Mouse (Mus musculus) MEL (cell line): ENCODE results near the gene Nr2c1. TPM values are rescaled to one million over a fixed set of nuclear protein-coding genes. Genes with fewer than 3 reads are reported as not detected.
A peak's percentile ranks its signal among the peaks of the same experiment; 100 is the strongest.

Experiments
- DNase-seq: peaks from one replicate; pipeline ENCODE4 v3.0.0; 2011; ENCODE audit warnings: low read depth, low spot score
- H3K27ac ChIP-seq: 2 replicates; pipeline ENCODE4 v1.5.1; 2012; ENCODE audit warnings: low read depth, mild to moderate bottlenecking, control low read depth, low read length, moderate library complexity; ENCODE audit not compliant: control insufficient read depth
- H3K27me3 ChIP-seq, 2 experiments: fragments of 150-350 bp in 1 of 2; sonication (generic) in 1 of 2; 2 replicates each; pipeline ENCODE4 v1.6.1; 2012; ENCODE audit warnings: low read length in 2 of 2, mild to moderate bottlenecking in 2 of 2, improper control_type of control experiment in 1 of 2, moderate library complexity in 1 of 2; ENCODE audit not compliant: insufficient read depth in 2 of 2, control insufficient read depth in 1 of 2
- H3K36me3 ChIP-seq, 2 experiments: 2 replicates each; pipeline ENCODE4 v1.6.1; 2012 to 2014; ENCODE audit warnings: low read length in 2 of 2, improper control_type of control experiment in 1 of 2, inconsistent platforms in 1 of 2, mild to moderate bottlenecking in 1 of 2; ENCODE audit not compliant: insufficient read depth in 2 of 2, control insufficient read depth in 1 of 2
- H3K4me1 ChIP-seq, 2 experiments: fragments of 150-350 bp in 1 of 2; sonication (generic) in 1 of 2; 2 replicates each; pipeline ENCODE4 v1.6.1; 2012; ENCODE audit warnings: low read length in 2 of 2, improper control_type of control experiment in 1 of 2, mild to moderate bottlenecking in 1 of 2; ENCODE audit not compliant: insufficient read depth in 2 of 2, control insufficient read depth in 1 of 2
- H3K4me3 ChIP-seq, 2 experiments: fragments of 150-350 bp in 1 of 2; sonication (generic) in 1 of 2; 2 replicates each; pipeline ENCODE4 v1.5.1; 2012; ENCODE audit warnings: low read depth in 2 of 2, low read length in 2 of 2, mild to moderate bottlenecking in 2 of 2, moderate library complexity in 2 of 2, control low read depth in 1 of 2, improper control_type of control experiment in 1 of 2; ENCODE audit not compliant: control insufficient read depth in 1 of 2, insufficient read depth in 1 of 2
- H3K79me2 ChIP-seq: 2 replicates; pipeline ENCODE4 v1.6.1; 2012; ENCODE audit warnings: mild to moderate bottlenecking, low read length, moderate library complexity; ENCODE audit not compliant: control insufficient read depth, poor library complexity, insufficient read depth
- H3K9ac ChIP-seq: 2 replicates; pipeline ENCODE4 v1.6.1; 2012; ENCODE audit warnings: low read depth, mild to moderate bottlenecking, control low read depth, low read length, moderate library complexity; ENCODE audit not compliant: control insufficient read depth, poor library complexity, severe bottlenecking
- H3K9me3 ChIP-seq: fragments of 150-350 bp; sonication (generic); replicated peaks from 2 replicates; pipeline ENCODE4 v1.6.1; 2012; ENCODE audit warnings: mild to moderate bottlenecking, low read length, improper control_type of control experiment, moderate library complexity; ENCODE audit not compliant: insufficient read depth
- BHLHE40 ChIP-seq: IDR thresholded peaks from 2 replicates; pipeline ENCODE4 v1.6.1; 2012; ENCODE audit warnings: low read depth, mild to moderate bottlenecking, inconsistent platforms, low read length, improper control_type of control experiment, borderline replicate concordance
- CHD1 ChIP-seq: IDR thresholded peaks from 2 replicates; pipeline ENCODE4 v1.6.1; 2012; ENCODE audit warnings: low read depth, mild to moderate bottlenecking, inconsistent platforms, low read length, improper control_type of control experiment
- CHD2 ChIP-seq: IDR thresholded peaks from 2 replicates; pipeline ENCODE4 v1.6.1; 2011; ENCODE audit warnings: low read length, improper control_type of control experiment
- CTCF ChIP-seq, 3 experiments: IDR thresholded peaks in 2 of 3; conservative IDR thresholded peaks in 1 of 3; 2 replicates each; pipeline ENCODE4 v1.5.1; 2011 to 2012; ENCODE audit warnings: low read length in 3 of 3, low read depth in 2 of 3, mild to moderate bottlenecking in 2 of 3, improper control_type of control experiment in 1 of 3, inconsistent platforms in 1 of 3, mixed read lengths in 1 of 3, moderate library complexity in 1 of 3; ENCODE audit not compliant: control insufficient read depth in 1 of 3, insufficient read depth in 1 of 3, poor library complexity in 1 of 3, severe bottlenecking in 1 of 3
- E2F4 ChIP-seq: IDR thresholded peaks from 2 replicates; pipeline ENCODE4 v1.6.1; 2011; ENCODE audit warnings: low read depth, low read length, improper control_type of control experiment, borderline replicate concordance
- ELF1 ChIP-seq: IDR thresholded peaks from 2 replicates; pipeline ENCODE4 v1.6.1; 2014; ENCODE audit warnings: low read depth, mild to moderate bottlenecking, inconsistent platforms, low read length, improper control_type of control experiment, moderate library complexity
- EP300 ChIP-seq, 2 experiments: IDR thresholded peaks; 2 replicates each; pipeline ENCODE4 v1.6.1; 2011; ENCODE audit warnings: improper control_type of control experiment in 2 of 2, low read length in 2 of 2, low read depth in 1 of 2, mild to moderate bottlenecking in 1 of 2
- ETS1 ChIP-seq: IDR thresholded peaks from 2 replicates; pipeline ENCODE4 v1.6.1; 2012; ENCODE audit warnings: low read depth, mild to moderate bottlenecking, inconsistent platforms, low read length, improper control_type of control experiment, moderate library complexity
- GABPA ChIP-seq: IDR thresholded peaks from 2 replicates; pipeline ENCODE4 v1.6.1; 2012; ENCODE audit warnings: low read depth, mild to moderate bottlenecking, inconsistent platforms, low read length, improper control_type of control experiment, moderate library complexity
- GATA1 ChIP-seq: IDR thresholded peaks from 2 replicates; pipeline ENCODE4 v1.6.1; 2011; ENCODE audit warnings: low read depth, low read length, improper control_type of control experiment
- HCFC1 ChIP-seq: IDR thresholded peaks from 2 replicates; pipeline ENCODE4 v1.6.1; 2012; ENCODE audit warnings: low read depth, mild to moderate bottlenecking, inconsistent platforms, low read length, improper control_type of control experiment, moderate library complexity
- JUND ChIP-seq: IDR thresholded peaks from 2 replicates; pipeline ENCODE4 v1.6.1; 2011; ENCODE audit warnings: low read depth, mild to moderate bottlenecking, improper control_type of control experiment, low read length
- MAFK ChIP-seq: IDR thresholded peaks from 2 replicates; pipeline ENCODE4 v1.6.1; 2011; ENCODE audit warnings: low read depth, mild to moderate bottlenecking, low read length, improper control_type of control experiment, borderline replicate concordance
- MAX ChIP-seq: IDR thresholded peaks from 2 replicates; pipeline ENCODE4 v1.6.1; 2011; ENCODE audit warnings: low read length, improper control_type of control experiment
- MAZ ChIP-seq: IDR thresholded peaks from 2 replicates; pipeline ENCODE4 v1.6.1; 2012; ENCODE audit warnings: low read depth, mild to moderate bottlenecking, inconsistent platforms, low read length, improper control_type of control experiment
- MXI1 ChIP-seq: IDR thresholded peaks from 2 replicates; pipeline ENCODE4 v1.6.1; 2011; ENCODE audit warnings: mild to moderate bottlenecking, low read depth, low read length, improper control_type of control experiment
- MYC ChIP-seq: IDR thresholded peaks from 2 replicates; pipeline ENCODE4 v1.6.1; 2011; ENCODE audit warnings: low read depth, mild to moderate bottlenecking, low read length, improper control_type of control experiment, moderate library complexity
- POLR2A ChIP-seq, 2 experiments: IDR thresholded peaks; 2 replicates each; pipeline ENCODE4 v1.6.1; 2011 to 2012; ENCODE audit warnings: low read length in 2 of 2, mild to moderate bottlenecking in 2 of 2, control low read depth in 1 of 2, improper control_type of control experiment in 1 of 2, low read depth in 1 of 2, moderate library complexity in 1 of 2; ENCODE audit not compliant: control insufficient read depth in 1 of 2, insufficient read depth in 1 of 2, poor library complexity in 1 of 2
- POLR2AphosphoS2 ChIP-seq: IDR thresholded peaks from 2 replicates; pipeline ENCODE4 v1.6.1; 2011; ENCODE audit warnings: low read length, improper control_type of control experiment
- RCOR1 ChIP-seq: IDR thresholded peaks from 2 replicates; pipeline ENCODE4 v1.6.1; 2012; ENCODE audit warnings: low read depth, mild to moderate bottlenecking, inconsistent platforms, low read length, improper control_type of control experiment
- SIN3A ChIP-seq: IDR thresholded peaks from 2 replicates; pipeline ENCODE4 v1.6.1; 2012; ENCODE audit warnings: low read length, improper control_type of control experiment, inconsistent platforms
- TAL1 ChIP-seq: IDR thresholded peaks from 2 replicates; pipeline ENCODE4 v1.6.1; 2012; ENCODE audit warnings: mild to moderate bottlenecking, inconsistent platforms, low read length, moderate library complexity, mixed read lengths
- TBP ChIP-seq: IDR thresholded peaks from 2 replicates; pipeline ENCODE4 v1.8.0; 2011; ENCODE audit warnings: low read depth, low read length, improper control_type of control experiment
- TCF12 ChIP-seq: IDR thresholded peaks from 2 replicates; pipeline ENCODE4 v1.6.1; 2014; ENCODE audit warnings: low read depth, mild to moderate bottlenecking, inconsistent platforms, low read length, improper control_type of control experiment, moderate library complexity
- USF1 ChIP-seq: IDR thresholded peaks from 2 replicates; pipeline ENCODE4 v1.6.1; 2014; ENCODE audit warnings: low read depth, mild to moderate bottlenecking, inconsistent platforms, low read length, improper control_type of control experiment, moderate library complexity
- USF2 ChIP-seq, 2 experiments: IDR thresholded peaks; 2 replicates each; pipeline ENCODE4 v1.6.1; 2011 to 2012; ENCODE audit warnings: improper control_type of control experiment in 2 of 2, low read length in 2 of 2, borderline replicate concordance in 1 of 2, inconsistent platforms in 1 of 2, low read depth in 1 of 2, mild to moderate bottlenecking in 1 of 2; ENCODE audit not compliant: insufficient read depth in 1 of 2
- ZMIZ1 ChIP-seq: IDR thresholded peaks from 2 replicates; pipeline ENCODE4 v1.6.1; 2012; ENCODE audit warnings: low read depth, mild to moderate bottlenecking, inconsistent platforms, low read length, improper control_type of control experiment, moderate library complexity
- ZNF384 ChIP-seq: IDR thresholded peaks from 2 replicates; pipeline ENCODE4 v1.6.1; 2012; ENCODE audit warnings: low read depth, mild to moderate bottlenecking, inconsistent platforms, low read length, improper control_type of control experiment
- polyA plus RNA-seq, 2 experiments: library from polyadenylated mRNA; stranded (reverse) in 1 of 2; unstranded in 1 of 2; fragments of >175 nt in 1 of 2; fragments of >200 nt in 1 of 2; gene quantifications; 2 replicates each; pipeline versions ENCODE4 v1.2.1 to v1.2.4; 2012; ENCODE audit warnings: low replicate concordance in 2 of 2, low read depth in 1 of 2; ENCODE audit not compliant: insufficient read length in 2 of 2, insufficient read depth in 1 of 2, missing spikeins in 1 of 2
- total RNA-seq: library from RNA; depleted of rRNA; stranded (reverse); fragments of 300-350 nt; gene quantifications from 2 replicates; pipeline ENCODE4 v1.2.3, GENCODE M21; 2012

The Nr2c1 gene
- total and polyA plus RNA-seq, 3 experiments = 3.3 to 5.7 TPM; not detected in 1

GRCm38 (mm10) chr10:94120676-94121075 lies 27.1 kb upstream of the Nr2c1 start:
- Histone ChIP-seq H3K36me3 (peaks cover 0 to 16% of the 10 kb centered on the region in 2 experiments; a peak in 2 of 4 replicates), H3K79me2 (no peaks in the 10 kb centered on the region), H3K4me3 (no peak overlapping the region), H3K4me1 (peaks cover 2 to 17% of the 10 kb centered on the region in 2 experiments; a peak in 3 of 4 replicates), H3K9ac (no peak overlapping the region), H3K9me3 (no peaks in the 10 kb centered on the region), H3K27me3 (no peaks in the 10 kb centered on the region), H3K27ac (no peak overlapping the region)
- TF ChIP-seq GATA1 (no peak), CHD1 (no peak), MYC (no peak), CHD2 (no peak), BHLHE40 (no peak), USF2 (IDR thresholded peaks at IDR 0.05; ENCODE audit: borderline replicate concordance in 1 of 2, insufficient read depth in 1 of 2, low read depth in 1 of 2, low read length in 2 of 2) (no peak), MAZ (no peak), POLR2AphosphoS2 (no peak), POLR2A (IDR thresholded peaks at IDR 0.05; ENCODE audit: control insufficient read depth in 1 of 2, insufficient read depth in 1 of 2, low read depth in 1 of 2, low read length in 2 of 2, poor library complexity in 1 of 2) (no peak), GABPA (no peak), MAX (no peak), ELF1 (no peak), TBP (no peak), MXI1 (no peak), HCFC1 (no peak), RCOR1 (no peak), ZNF384 (no peak), E2F4 (no peak), JUND (no peak), MAFK (no peak)
- no peak for DNase-seq

- H3K36me3 ChIP-seq = peaks cover 0 to 12% of the 10 kb centered on the region in 2 experiments; a peak in 2 of 4 replicates
- H3K27ac ChIP-seq = 0 out of 2 replicates have a peak overlapping the region, but pooled peaks have one; percentile 29
These were observed 25.2 kb upstream of the Nr2c1 start for GRCm38 (mm10) chr10:94122595-94122994.

More at GRCm38 (mm10) chr10:94122595-94122994, 25.2 kb upstream of the Nr2c1 start:
- peak; percentile 80 for TF ChIP-seq USF1
- TF ChIP-seq TCF12 = peak; percentile 69; the same call in 1 of the 2 replicates
- TF ChIP-seq GATA1 = peak; percentile 64
- peak; percentile 50 to 71 for TF ChIP-seq EP300 (IDR thresholded peaks at IDR 0.05; ENCODE audit: low read depth in 1 of 2, low read length in 2 of 2)
- TF ChIP-seq BHLHE40 = 0 out of 2 replicates have a peak, but pooled peaks have one; percentile 27
- no peak for TF ChIP-seq ZMIZ1
- peak; percentile 64 for TF ChIP-seq ETS1
- no peak for TF ChIP-seq CTCF (IDR thresholded peaks at IDR 0.05 in 2 of 3, conservative IDR thresholded peaks at IDR 0.05 in 1 of 3; ENCODE audit: control insufficient read depth in 1 of 3, insufficient read depth in 1 of 3, low read depth in 2 of 3, low read length in 3 of 3, poor library complexity in 1 of 3, severe bottlenecking in 1 of 3)
- peak; percentile 22; the same call in 1 of the 2 replicates for TF ChIP-seq SIN3A
- peak; percentile 60 for TF ChIP-seq TAL1
- TF ChIP-seq CHD1 = no peak
- H3K9me3 ChIP-seq = no peaks in the 10 kb centered on the region
- no peak overlapping the region for H3K4me3 ChIP-seq
- peaks cover 2 to 14% of the 10 kb centered on the region in 2 experiments; a peak in 3 of 4 replicates for H3K4me1 ChIP-seq
- H3K27me3 ChIP-seq = no peaks in the 10 kb centered on the region
- H3K79me2 ChIP-seq = no peaks in the 10 kb centered on the region
- no peak overlapping the region for H3K9ac ChIP-seq
- peak; percentile 87 for DNase-seq
